Mouse (Mus musculus) kidney, adult 2 months (tissue): Measurements from ENCODE around the gene Cep170b.

ENCODE experiments used
- CTCF ChIP-seq: fragments of 200-500 bp; conservative IDR thresholded peaks from 2 replicates; pipeline ENCODE4 v1.5.1; 2011; ENCODE audit warnings: low read depth, mild to moderate bottlenecking, control low read depth, low read length, moderate library complexity, mixed read lengths; ENCODE audit not compliant: insufficient read depth, insufficient read length
- POLR2A ChIP-seq: fragments of 200-500 bp; IDR thresholded peaks from one replicate; pipeline ENCODE4 v1.6.1; 2011; ENCODE audit warnings: low read depth, low read length, control low read depth

DNA sequence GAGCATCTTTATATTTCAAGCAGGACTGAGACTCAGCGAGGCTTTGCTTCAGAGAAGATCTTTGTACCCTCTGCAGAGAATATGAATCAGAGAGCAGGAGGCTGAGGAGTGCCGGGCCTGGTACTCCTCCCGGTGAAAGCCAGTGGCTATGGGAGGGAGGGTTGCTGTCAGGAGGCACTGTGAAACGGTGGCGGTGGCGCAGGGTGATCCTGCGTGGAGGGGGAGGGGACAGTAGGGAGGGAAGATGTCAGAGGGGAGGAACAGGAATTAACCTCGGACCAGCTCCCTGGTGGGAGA lies 12.7 kb upstream of the Cep170b start:
- TF ChIP-seq POLR2A (no peak), CTCF (no peak)
